14 mouse cellular contexts compared by ENCODE assay signal in the genomic region with DNA sequence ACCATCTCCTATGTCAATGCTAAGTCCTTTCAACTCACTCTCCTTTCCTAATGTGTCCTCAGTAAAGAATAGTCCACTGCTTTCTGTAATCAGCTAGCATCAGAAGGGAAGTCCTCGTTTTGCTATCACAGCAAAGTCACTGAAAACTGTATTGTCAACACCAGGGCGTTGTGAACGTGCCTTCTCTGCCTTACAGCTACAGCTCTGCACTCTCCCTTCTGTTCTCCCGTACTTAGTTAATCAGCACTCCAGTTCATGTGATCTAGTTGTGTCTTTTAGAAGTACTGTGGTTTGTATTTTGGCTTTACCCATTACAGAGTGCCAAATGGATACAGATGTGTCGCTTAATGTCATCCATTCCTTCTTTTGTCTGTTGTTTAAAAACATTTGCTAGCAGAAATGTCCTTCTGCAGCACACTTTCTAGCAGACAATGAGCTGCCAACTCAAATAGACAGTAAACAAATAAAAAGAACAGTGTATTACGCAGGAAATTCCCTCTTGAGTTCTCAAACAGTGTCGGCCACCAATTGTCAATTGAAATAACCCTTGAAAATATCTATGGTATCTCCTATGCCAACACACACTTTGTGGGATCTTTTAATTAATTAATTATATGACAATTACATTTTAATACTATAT.
"Had no signal": no experiment of that assay in that cellular context is flagged by ENCODE, and none has a peak within 500 bp of the region (broad histone marks: within the 10 kb centered on the region; RNA-seq: fewer than 3 reads in every experiment).

No protein-coding gene starts in this region.

- H3K9me3 ChIP-seq: liver, embryonic 13.5 days; liver, embryonic 15.5 days; megakaryocyte, embryonic 14.5 days; midbrain, embryonic 13.5 days; midbrain, embryonic 15.5 days; neural tube, embryonic 12.5 days; stomach, embryonic 15.5 days had no signal

- H3K27me3 ChIP-seq: liver, embryonic 13.5 days; liver, embryonic 15.5 days; megakaryocyte, embryonic 14.5 days; midbrain, embryonic 13.5 days; midbrain, embryonic 15.5 days; neural tube, embryonic 12.5 days; stomach, embryonic 15.5 days had no signal

- H3K4me3 ChIP-seq: liver, embryonic 13.5 days; liver, embryonic 15.5 days; megakaryocyte, embryonic 14.5 days; midbrain, embryonic 13.5 days; midbrain, embryonic 15.5 days; neural tube, embryonic 12.5 days; stomach, embryonic 15.5 days had no signal

- ATAC-seq: midbrain, embryonic 13.5 days; midbrain, embryonic 15.5 days had no signal

- H3K36me3 ChIP-seq: midbrain, embryonic 15.5 days had no signal

- DNase-seq: liver, embryonic 13.5 days; right cerebral cortex, postnatal 14 days; thymus, adult 2 months; thymus, postnatal 25 days; thymus, postnatal 4 days had no signal

- H3K4me2 ChIP-seq: liver, embryonic 13.5 days; liver, embryonic 15.5 days; midbrain, embryonic 11.5 days; midbrain, embryonic 13.5 days; midbrain, embryonic 15.5 days; neural tube, embryonic 12.5 days; stomach, embryonic 15.5 days had no signal

- H3K4me1 ChIP-seq: liver, embryonic 13.5 days; liver, embryonic 15.5 days; midbrain, embryonic 13.5 days; midbrain, embryonic 15.5 days; neural tube, embryonic 12.5 days; stomach, embryonic 15.5 days had no signal

- H3K9ac ChIP-seq: liver, embryonic 13.5 days; liver, embryonic 15.5 days; midbrain, embryonic 13.5 days; midbrain, embryonic 15.5 days; neural tube, embryonic 12.5 days; stomach, embryonic 15.5 days had no signal

- H3K27ac ChIP-seq: liver, embryonic 13.5 days; liver, embryonic 15.5 days; macrophage; midbrain, embryonic 13.5 days; midbrain, embryonic 15.5 days; neural tube, embryonic 12.5 days; stomach, embryonic 15.5 days; stomach, postnatal 0 days had no signal
